Mouse (Mus musculus) fat pad, adult 2 months (tissue): ENCODE data around the gene Olfr850.

Experiments used
- DNase-seq: peaks from one replicate; pipeline ENCODE4 v3.0.0-alpha.2; 2011; ENCODE audit warnings: low read depth, low spot score; ENCODE audit errors: extremely low read depth

Olfr850 gene

GRCm38 (mm10) chr9:19478148-19478547 is at the start of gene Olfr850:
Olfr850 (minus strand) TSS chr9:19478248.
- no peak for DNase-seq

DNA sequence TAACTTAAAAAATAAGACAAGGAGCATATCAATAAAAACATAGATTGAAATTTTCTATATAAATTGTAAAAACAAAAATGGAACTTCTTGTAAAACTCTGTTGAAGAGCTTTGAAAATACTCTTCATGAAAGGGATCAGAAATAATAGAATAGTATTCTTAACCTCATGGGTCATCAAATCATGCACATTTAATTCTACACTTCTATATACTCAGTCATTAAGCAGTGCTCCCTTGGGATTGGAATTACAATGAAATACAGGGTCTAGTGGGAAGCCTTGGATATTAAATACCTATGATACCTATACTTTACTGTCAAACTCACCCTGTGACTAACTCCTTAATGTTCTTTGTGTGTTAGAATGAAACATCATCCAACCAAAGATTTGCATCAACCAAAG is 14.9 kb upstream of the Olfr850 start, which contains the start of gene Olfr851:
Gene Olfr851, plus strand, starts transcription at position 301 of the 400 bp plus-strand sequence.
- DNase-seq, result no peak

DNA sequence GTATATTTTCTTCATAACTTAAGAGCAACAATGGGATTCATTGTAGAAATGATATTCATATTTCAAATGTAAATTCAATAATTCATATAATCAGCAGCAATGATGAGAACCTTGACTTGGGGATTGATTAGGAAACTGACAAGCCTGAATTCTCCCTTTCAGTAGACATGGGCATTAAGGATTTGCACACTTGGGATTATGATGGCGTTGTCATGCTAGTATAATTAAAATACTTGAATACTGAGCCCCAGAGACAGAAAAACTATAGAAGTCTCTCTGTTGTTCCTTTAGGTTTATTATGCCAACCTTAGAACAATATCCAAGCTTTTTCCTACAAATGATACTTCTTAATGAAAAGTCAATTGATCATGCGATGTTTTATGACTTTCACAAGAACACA is 38.1 kb downstream of the Olfr850 start, which contains the start of gene Olfr849:
Gene Olfr849, plus strand, starts transcription at position 301 of the 400 bp plus-strand sequence.
- DNase-seq, result no peak
